Mouse (Mus musculus): Measurements from ENCODE around the gene Psen2. TPM values are rescaled to one million over a fixed set of nuclear protein-coding genes. Genes with fewer than 3 reads are reported as not detected.

Gene Psen2
- total and polyA plus RNA-seq, 2 experiments from 2014 or later, result 17.9 to 18.9 TPM

DNA sequence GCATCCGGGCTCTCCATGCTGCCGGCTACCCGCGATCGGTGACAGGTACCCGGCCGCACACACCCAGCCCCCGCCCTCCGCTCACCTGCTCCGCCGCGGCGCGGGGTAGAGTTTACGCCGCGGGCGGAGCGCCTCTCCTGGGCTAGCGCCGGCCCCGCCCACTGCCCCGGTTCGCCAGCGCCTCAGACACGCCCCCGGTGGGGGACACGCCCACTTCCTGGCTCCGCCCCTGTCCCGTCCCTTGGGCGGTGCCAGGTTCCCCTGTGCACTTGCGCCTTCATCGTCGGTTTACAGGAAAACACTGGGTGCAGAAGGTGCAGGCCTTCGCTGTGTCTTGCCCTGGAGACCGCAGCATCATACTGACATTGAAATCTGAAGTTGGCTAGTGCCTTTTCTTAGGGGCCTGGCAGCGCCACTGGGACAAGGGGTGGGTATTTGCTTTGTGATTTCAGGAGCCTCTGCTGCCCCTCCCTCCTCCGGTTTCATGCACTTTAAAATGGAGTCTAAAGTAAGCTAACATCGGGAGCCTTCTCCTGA is 7.0 kb downstream of the Psen2 start:
- Histone ChIP-seq H3K4me3 (ENCODE audit: low read depth, low read length) (peak overlapping the region; percentile 63), H3K4me2 (ENCODE audit: low read depth) (peak overlapping the region; percentile 81), H3K9me3 (ENCODE audit: low read length) (no peaks in the 10 kb centered on the region), H3K9ac (peak overlapping the region; percentile 79), H3K27ac (ENCODE audit: low read depth, low read length) (peak overlapping the region; percentile 82), H3K4me1 (ENCODE audit: insufficient read depth) (peaks cover 15% of the 10 kb centered on the region; the same call in 1 of the 2 replicates), H3K27me3 (ENCODE audit: insufficient read depth, low read length) (no peaks in the 10 kb centered on the region), H3K36me3 (ENCODE audit: insufficient read depth) (no peaks in the 10 kb centered on the region)
- WGBS, result 0% methylated on average over 37 of the region's 39 CpGs
- DNase-seq, result peak; percentile 96
- peak; percentile 96 for ATAC-seq
- TF ChIP-seq CTCF (IDR thresholded peaks at IDR 0.05; ENCODE audit: low read depth), result no peak

DNA sequence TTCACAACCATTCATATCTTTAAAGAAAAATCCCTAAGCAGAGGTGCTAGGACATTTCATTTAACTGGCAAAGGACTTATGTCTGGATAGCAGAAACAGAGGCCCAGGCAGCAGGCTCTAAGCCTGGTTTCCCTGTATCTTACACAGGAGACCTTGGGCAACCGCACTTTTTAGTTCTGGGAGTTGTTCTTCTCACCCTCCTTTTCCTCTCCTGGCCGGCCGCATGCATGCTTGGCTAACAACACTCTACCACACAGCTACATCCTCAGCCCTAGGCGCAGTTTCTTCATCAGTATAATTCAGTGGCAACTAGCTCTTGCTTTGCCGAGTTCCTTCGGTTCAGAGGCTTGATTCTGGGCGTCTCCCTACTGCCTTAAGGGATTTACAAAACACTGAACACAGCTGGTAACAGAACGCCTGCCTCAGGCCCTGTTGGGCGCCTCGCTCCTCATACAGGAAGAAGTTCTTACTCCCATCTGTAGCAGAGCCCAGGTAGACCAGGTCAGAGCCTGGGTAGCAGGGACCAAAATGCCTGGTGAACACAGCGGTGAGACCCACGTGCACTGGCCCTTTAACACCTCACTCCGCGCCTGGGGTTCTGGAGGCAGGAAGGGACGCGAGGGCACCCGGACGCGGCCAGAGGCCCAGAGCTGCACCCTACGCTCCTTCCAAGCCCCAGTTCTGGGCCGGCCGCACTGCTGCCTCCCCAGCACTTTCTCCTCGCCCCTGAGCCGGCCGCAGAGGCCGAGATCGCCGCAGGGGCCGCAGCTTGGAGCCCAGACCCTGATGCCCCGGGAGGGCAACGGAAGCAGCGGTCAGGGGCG is 7.7 kb downstream of the Psen2 start:
- peak; percentile 62 for DNase-seq
- WGBS, result 2% methylated on average over 32 of the region's 33 CpGs
- H3K27ac ChIP-seq (ENCODE audit: low read depth, low read length), result peak overlapping the region; percentile 82

DNA sequence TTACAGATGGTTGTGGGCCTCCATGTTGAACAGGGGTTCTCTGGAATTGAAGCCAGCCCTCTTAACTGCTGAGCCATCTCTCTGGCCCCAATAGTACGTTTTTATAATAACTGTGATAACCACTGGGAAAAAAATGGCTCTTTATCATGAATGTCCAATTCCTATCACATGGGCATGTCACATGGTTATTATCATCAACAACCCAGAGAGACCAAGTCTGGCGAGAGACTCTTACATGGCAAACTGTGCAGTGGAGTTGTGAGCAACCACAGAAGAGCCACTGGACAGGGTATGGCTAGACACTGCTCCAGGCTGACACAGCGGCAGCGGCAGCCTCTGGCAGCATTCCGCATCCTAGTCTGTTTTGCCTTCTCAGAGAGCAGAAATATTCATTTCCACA is 8.9 kb downstream of the Psen2 start:
- DNase-seq, result no peak
- H3K36me3 ChIP-seq (ENCODE audit: insufficient read depth), result no peaks in the 10 kb centered on the region
- H3K27me3 ChIP-seq (ENCODE audit: insufficient read depth, low read length), result no peaks in the 10 kb centered on the region
- H3K9ac ChIP-seq, result no peak overlapping the region
- 93% methylated on average over 5 of the region's 5 CpGs for WGBS
- no peaks in the 10 kb centered on the region for H3K9me3 ChIP-seq (ENCODE audit: low read length)
- H3K4me1 ChIP-seq (ENCODE audit: insufficient read depth), result peaks cover 18% of the 10 kb centered on the region; the same call in 1 of the 2 replicates
- no peak overlapping the region for H3K27ac ChIP-seq (ENCODE audit: low read depth, low read length)
- ATAC-seq, result no peak
- no peak overlapping the region for H3K4me3 ChIP-seq (ENCODE audit: low read depth, low read length)
- TF ChIP-seq CTCF (IDR thresholded peaks at IDR 0.05; ENCODE audit: low read depth), result no peak
- H3K4me2 ChIP-seq (ENCODE audit: low read depth), result no peak overlapping the region

More for the DNA sequence above, 7.7 kb downstream of the Psen2 start:
- TF ChIP-seq CTCF (IDR thresholded peaks at IDR 0.05; ENCODE audit: low read depth), result no peak
- H3K4me3 ChIP-seq (ENCODE audit: low read depth, low read length), result peak overlapping the region; percentile 63
- H3K9me3 ChIP-seq (ENCODE audit: low read length), result no peaks in the 10 kb centered on the region
- H3K36me3 ChIP-seq (ENCODE audit: insufficient read depth), result no peaks in the 10 kb centered on the region
- H3K4me1 ChIP-seq (ENCODE audit: insufficient read depth), result peaks cover 15% of the 10 kb centered on the region; the same call in 1 of the 2 replicates
- H3K4me2 ChIP-seq (ENCODE audit: low read depth), result peak overlapping the region; percentile 81
- peak; percentile 56 for ATAC-seq
- H3K27me3 ChIP-seq (ENCODE audit: insufficient read depth, low read length), result no peaks in the 10 kb centered on the region
- H3K9ac ChIP-seq, result peak overlapping the region; percentile 79

DNA sequence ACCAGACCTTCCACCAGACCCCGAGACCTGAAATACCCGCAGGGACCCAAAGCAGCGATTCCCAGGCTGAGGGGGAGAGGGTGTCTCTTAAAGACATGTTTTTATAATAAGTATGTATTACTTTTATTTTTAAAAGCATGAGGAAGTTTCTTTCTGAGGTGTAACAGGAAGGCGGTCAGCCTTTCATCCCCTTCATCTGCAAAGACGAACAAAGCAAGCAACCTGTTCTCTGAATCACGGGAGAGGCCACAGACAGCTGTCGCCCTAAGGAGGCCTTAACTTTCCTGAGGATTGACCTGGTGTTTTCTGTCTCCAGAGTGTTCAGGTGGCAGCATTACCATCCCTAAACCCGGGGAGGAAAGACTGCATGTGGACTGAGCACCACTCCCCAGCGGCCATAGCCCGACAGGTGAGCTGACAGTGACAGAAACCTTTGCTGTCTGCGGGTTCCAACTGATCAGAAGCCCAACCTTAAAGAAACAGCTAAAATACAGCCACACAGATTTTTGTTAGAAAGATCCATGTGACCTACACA is 10.5 kb downstream of the Psen2 start:
- Histone ChIP-seq H3K4me2 (ENCODE audit: low read depth) (no peak overlapping the region), H3K4me3 (ENCODE audit: low read depth, low read length) (no peak overlapping the region), H3K4me1 (ENCODE audit: insufficient read depth) (peaks cover 18% of the 10 kb centered on the region; the same call in 1 of the 2 replicates), H3K36me3 (ENCODE audit: insufficient read depth) (no peaks in the 10 kb centered on the region), H3K9me3 (ENCODE audit: low read length) (no peaks in the 10 kb centered on the region), H3K27ac (ENCODE audit: low read depth, low read length) (no peak overlapping the region), H3K27me3 (ENCODE audit: insufficient read depth, low read length) (no peaks in the 10 kb centered on the region), H3K9ac (no peak overlapping the region)
- 82% methylated on average over 11 of the region's 11 CpGs for WGBS
- TF ChIP-seq CTCF (IDR thresholded peaks at IDR 0.05; ENCODE audit: low read depth), result no peak
- no peak for ATAC-seq
- no peak for DNase-seq

DNA sequence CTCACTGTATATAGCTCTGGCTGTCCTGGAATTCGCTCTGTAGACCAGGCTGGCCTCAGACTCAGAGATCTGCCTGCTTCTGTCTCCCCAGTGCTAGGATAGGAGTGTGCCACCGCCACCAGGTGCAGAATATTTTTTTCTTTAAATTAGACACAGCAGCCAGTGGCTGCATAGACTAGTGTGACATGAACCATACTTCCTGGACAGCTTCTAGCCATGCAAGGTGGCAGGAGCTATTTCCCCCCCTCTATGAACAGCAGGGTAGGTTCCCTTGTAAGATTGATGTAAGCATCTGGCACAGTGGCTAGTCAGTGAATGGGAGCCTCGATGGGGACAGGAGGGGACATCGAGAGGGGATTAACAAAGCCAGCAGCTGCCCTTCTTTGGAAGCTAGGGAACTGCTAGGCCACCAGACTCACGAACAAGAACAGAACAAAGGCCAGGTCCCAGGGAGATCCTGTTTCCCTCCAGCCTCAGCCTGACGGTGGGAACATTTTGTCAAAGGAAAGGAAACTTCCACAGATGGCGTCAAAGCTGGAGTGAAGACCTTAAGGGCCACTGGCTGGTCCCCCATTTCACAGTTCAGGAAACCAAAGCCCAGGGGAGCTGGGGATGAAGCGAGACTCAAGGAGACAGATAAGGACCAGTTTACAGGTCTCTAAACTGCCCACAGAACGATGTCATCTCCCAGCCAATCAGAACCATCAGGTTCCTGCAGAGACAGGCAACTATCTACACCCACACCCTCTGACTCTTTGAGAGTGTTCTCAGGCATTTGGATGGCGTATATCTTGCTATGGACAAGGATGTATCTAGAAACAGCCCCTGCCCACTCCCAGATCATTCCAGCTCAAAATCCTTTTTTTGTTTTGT is 11.8 kb downstream of the Psen2 start:
- TF ChIP-seq CTCF (IDR thresholded peaks at IDR 0.05; ENCODE audit: low read depth), result no peak
- Histone ChIP-seq H3K9ac (no peak overlapping the region), H3K4me3 (ENCODE audit: low read depth, low read length) (no peak overlapping the region), H3K4me2 (ENCODE audit: low read depth) (no peak overlapping the region), H3K9me3 (ENCODE audit: low read length) (no peaks in the 10 kb centered on the region), H3K36me3 (ENCODE audit: insufficient read depth) (no peaks in the 10 kb centered on the region), H3K27ac (ENCODE audit: low read depth, low read length) (no peak overlapping the region), H3K4me1 (ENCODE audit: insufficient read depth) (peaks cover 12% of the 10 kb centered on the region; the same call in 1 of the 2 replicates), H3K27me3 (ENCODE audit: insufficient read depth, low read length) (no peaks in the 10 kb centered on the region)
- 53% methylated on average over 10 of the region's 10 CpGs for WGBS
- ATAC-seq (no peak), DNase-seq (no peak)

DNA sequence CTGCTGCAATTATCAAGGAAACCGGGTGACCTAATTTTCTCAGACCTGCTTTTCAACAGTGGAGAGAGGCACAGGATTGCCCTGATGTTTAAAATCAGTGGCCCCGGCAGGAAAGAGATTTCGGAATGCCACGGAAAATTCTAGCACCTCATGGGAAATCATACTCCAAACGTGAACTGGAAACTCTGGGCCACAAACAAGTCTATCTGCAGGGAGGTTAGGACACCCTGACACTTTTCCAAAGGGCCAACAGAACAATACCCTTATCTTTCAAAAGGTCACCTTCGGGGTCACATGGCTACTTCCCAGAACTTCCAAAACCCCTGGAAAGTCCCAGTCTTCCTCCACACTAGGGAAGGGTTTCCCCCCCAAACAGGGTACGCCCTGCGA is 12.8 kb downstream of the Psen2 start:
- ATAC-seq (no peak), DNase-seq (no peak)
- Histone ChIP-seq H3K36me3 (ENCODE audit: insufficient read depth) (no peaks in the 10 kb centered on the region), H3K4me2 (ENCODE audit: low read depth) (peak overlapping the region; percentile 18; the same call in 1 of the 2 replicates), H3K27me3 (ENCODE audit: insufficient read depth, low read length) (no peaks in the 10 kb centered on the region), H3K9ac (no peak overlapping the region), H3K9me3 (ENCODE audit: low read length) (no peaks in the 10 kb centered on the region), H3K4me1 (ENCODE audit: insufficient read depth) (peaks cover 11% of the 10 kb centered on the region; the same call in 1 of the 2 replicates), H3K4me3 (ENCODE audit: low read depth, low read length) (no peak overlapping the region), H3K27ac (ENCODE audit: low read depth, low read length) (no peak overlapping the region)
- no peak for TF ChIP-seq CTCF (IDR thresholded peaks at IDR 0.05; ENCODE audit: low read depth)
- whole genome bisulfite sequencing, result 71% methylated on average over 8 of the region's 8 CpGs

Measured in forebrain, postnatal 0 days (tissue).